17 mouse cellular contexts compared by ENCODE assay signal in the genomic region with DNA sequence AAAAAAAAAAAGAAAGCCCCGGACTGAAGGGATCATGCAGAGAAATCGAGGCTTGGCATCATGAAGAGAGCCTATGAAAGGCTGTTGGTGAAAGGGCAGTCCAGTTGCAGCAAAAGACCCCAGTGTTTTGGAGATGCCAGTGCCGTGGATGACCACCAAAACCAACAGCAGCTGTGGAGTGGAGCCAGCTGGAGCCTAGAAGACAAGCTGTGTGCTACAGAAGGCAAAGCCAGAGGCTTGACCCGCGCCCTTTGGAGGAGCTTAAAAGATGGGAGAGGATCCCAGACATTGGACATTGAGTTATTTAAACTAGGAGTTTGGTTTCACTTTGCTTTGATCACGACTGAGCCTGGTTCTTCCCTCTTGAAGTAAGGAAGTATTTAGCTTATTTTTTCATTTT. TPM values are rescaled to one million over a fixed set of nuclear protein-coding genes. Genes with fewer than 3 reads are reported as not detected.
DNase-seq lines count a peak whose midpoint lies in the region; ATAC-seq lines count a peak whose summit lies in the region.
"Had no signal": no experiment of that assay in that cellular context is flagged by ENCODE, and none has a peak within 500 bp of the region (broad histone marks: within the 10 kb centered on the region; RNA-seq: fewer than 3 reads in every experiment).

No protein-coding gene starts in this region.

- ATAC-seq in cerebellum, adult (ENCODE audit: insufficient number of reproducible peaks, low FRiP score, low TSS enrichment): no peak
- ATAC-seq: activated CD4-positive, CD25-positive, alpha-beta regulatory T cell, adult 4 months; hindbrain, postnatal 0 days; intestine, postnatal 0 days; lung, postnatal 0 days had no signal

- DNase-seq in cerebellum, adult 11 months: peak; percentile 15
- peak; percentile 2 for DNase-seq in layer of hippocampus, adult 11-12 months (ENCODE audit: low spot score)
- no peak for DNase-seq in layer of hippocampus, postnatal 25 days (ENCODE audit: extremely low spot score in 1 of 2, low spot score in 1 of 2)
- DNase-seq in testis, postnatal 10 days (ENCODE audit: low spot score): peak; percentile 25
- DNase-seq in testis, postnatal 14 days (ENCODE audit: low spot score): no peak
- no peak for DNase-seq in adrenal gland, postnatal 25 days
- DNase-seq in adrenal gland, postnatal 36 days: no peak
- DNase-seq: adrenal gland, postnatal 14 days; gastrocnemius, postnatal 14 days; spleen, adult 18-20 months had no signal

RNA-seq across cellular contexts. Expression of a gene that starts 9.6 kb away (rescaled TPM):
- total RNA-seq in layer of hippocampus, postnatal 25 days (2021): 10 to 100 TPM; 23.4 to 25.7 TPM
- 0.73 and 0.76 TPM in 2 replicates for total RNA-seq in adrenal gland, postnatal 25 days (2021)
- under 1 TPM; 0.20 to 0.36 TPM for total RNA-seq in adrenal gland, postnatal 36 days (2021)
- total RNA-seq: gastrocnemius, postnatal 14 days; heart, adult 2 months; monocyte, adult 5-6 weeks had no signal

Comparison
In these comparisons a context has a peak if more than half of its experiments do, and no peak if none do; other contexts are left out.
1. DNase-seq: peak in cerebellum, adult 11 months (single experiment), layer of hippocampus, adult 11-12 months (single experiment) and testis, postnatal 10 days (single experiment); none in layer of hippocampus, postnatal 25 days (0 of 2), testis, postnatal 14 days (single experiment), adrenal gland, postnatal 25 days (single experiment) and adrenal gland, postnatal 36 days (0 of 2).
2. RNA of a gene that starts 9.6 kb away (total RNA-seq): 23.4 to 25.7 TPM in layer of hippocampus, postnatal 25 days; 0.73 to 0.76 TPM in adrenal gland, postnatal 25 days and 0.20 to 0.36 TPM in adrenal gland, postnatal 36 days; every median in the first group is over 10 times any median in the second.